In the genomic region with DNA sequence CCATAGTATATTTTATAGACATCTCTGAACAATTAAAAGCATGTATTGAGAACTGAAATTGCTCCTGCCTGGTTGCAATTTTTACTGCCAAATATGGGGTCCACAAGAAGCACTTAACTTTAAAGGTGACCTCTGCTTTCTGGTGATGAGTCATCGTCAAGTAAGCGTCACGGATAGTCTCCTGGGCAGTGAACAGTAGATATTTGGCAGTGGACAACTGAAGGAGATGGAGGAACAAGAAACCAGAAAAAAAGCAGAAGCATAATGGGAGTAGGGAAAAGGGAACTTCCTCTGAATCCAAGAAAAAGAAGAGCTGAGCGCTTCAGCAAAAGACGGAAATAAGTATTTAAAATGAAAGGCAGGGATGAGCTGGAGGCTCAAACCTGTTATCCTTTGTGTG, we compare ENCODE assay signal across 26 mouse cellular contexts.
DNase-seq lines count a peak whose midpoint lies in the region; ATAC-seq and TF ChIP-seq lines count a peak whose summit lies in the region.
"Had no signal": no experiment of that assay in that cellular context is flagged by ENCODE, and none has a peak within 500 bp of the region (broad histone marks: within the 10 kb centered on the region; RNA-seq: fewer than 3 reads in every experiment).

No protein-coding gene starts in this region.

- no peak for ATAC-seq in forebrain, embryonic 15.5 days (replicated peaks)
- ATAC-seq in forebrain, embryonic 16.5 days = no peak
- no peak for ATAC-seq in hindbrain, embryonic 14.5 days (ENCODE audit: low FRiP score)
- no peak for ATAC-seq in hindbrain, embryonic 16.5 days
- peak; percentile 54 for ATAC-seq in megakaryocyte progenitor cell, adult 5-6 weeks (replicated peaks; ENCODE audit: poor library complexity)
- ATAC-seq in stomach, postnatal 0 days (ENCODE audit: low FRiP score, low TSS enrichment) = no peak
- ATAC-seq: inflammation-experienced regulatory T-cells, adult 6 months had no signal

- no peaks in the 10 kb centered on the region for H3K27me3 ChIP-seq in forebrain, embryonic 15.5 days
- H3K27me3 ChIP-seq in forebrain, embryonic 16.5 days (replicated peaks; ENCODE audit: control insufficient read depth, insufficient read depth, low read length) = no peaks in the 10 kb centered on the region
- H3K27me3 ChIP-seq in hindbrain, embryonic 14.5 days (ENCODE audit: control insufficient read depth, insufficient read depth, low read length) = no peaks in the 10 kb centered on the region
- H3K27me3 ChIP-seq in hindbrain, embryonic 16.5 days (replicated peaks; ENCODE audit: control insufficient read depth, insufficient read depth, low read length) = no peaks in the 10 kb centered on the region
- no peaks in the 10 kb centered on the region for H3K27me3 ChIP-seq in stomach, postnatal 0 days (ENCODE audit: control insufficient read depth, insufficient read depth, low read length)
- H3K27me3 ChIP-seq: heart, embryonic 12.5 days; hindbrain, embryonic 13.5 days had no signal

- peaks cover 30% of the 10 kb centered on the region for H3K4me1 ChIP-seq in forebrain, embryonic 15.5 days
- peaks cover 22% of the 10 kb centered on the region for H3K4me1 ChIP-seq in forebrain, embryonic 16.5 days (replicated peaks; ENCODE audit: control insufficient read depth, insufficient read depth, low read length)
- peaks cover 31% of the 10 kb centered on the region for H3K4me1 ChIP-seq in hindbrain, embryonic 14.5 days (replicated peaks; ENCODE audit: control insufficient read depth, insufficient read depth, low read length)
- H3K4me1 ChIP-seq in hindbrain, embryonic 16.5 days (ENCODE audit: control insufficient read depth, insufficient read depth, low read depth, low read length) = peaks cover 12% of the 10 kb centered on the region
- H3K4me1 ChIP-seq in brown adipose tissue, adult 24 weeks (ENCODE audit: control insufficient read depth, insufficient read depth, insufficient read length, low read length) = peaks cover 5% of the 10 kb centered on the region
- 0 out of 2 replicates have a peak, but pooled peaks cover 2% of the 10 kb centered on the region for H3K4me1 ChIP-seq in stomach, postnatal 0 days (replicated peaks; ENCODE audit: control insufficient read depth, insufficient read depth)

- no peaks in the 10 kb centered on the region for H3K9me3 ChIP-seq in forebrain, embryonic 15.5 days
- H3K9me3 ChIP-seq in forebrain, embryonic 16.5 days (ENCODE audit: control insufficient read depth, low read length) = no peaks in the 10 kb centered on the region
- H3K9me3 ChIP-seq in hindbrain, embryonic 14.5 days (ENCODE audit: control insufficient read depth, low read length) = no peaks in the 10 kb centered on the region
- H3K9me3 ChIP-seq in hindbrain, embryonic 16.5 days (ENCODE audit: control insufficient read depth, low read length) = no peaks in the 10 kb centered on the region
- H3K9me3 ChIP-seq in stomach, postnatal 0 days (ENCODE audit: control insufficient read depth, low read length) = no peaks in the 10 kb centered on the region
- H3K9me3 ChIP-seq: heart, embryonic 12.5 days; hindbrain, embryonic 13.5 days had no signal

- DNase-seq in hindbrain, embryonic 14.5 days (ENCODE audit: low spot score) = no peak
- no peak for DNase-seq in ovary, postnatal 10 days (ENCODE audit: low spot score)
- DNase-seq in stomach, postnatal 0 days (ENCODE audit: low spot score) = no peak
- DNase-seq: adrenal gland, postnatal 10 days; B cell, adult 2 months; cerebellum, adult 11-12 months; cerebellum, postnatal 10 days; heart, postnatal 4 days; kidney, adult 11 months; kidney, postnatal 14 days; liver; lung, adult 2 months; lung, postnatal 10 days; midbrain, embryonic 14.5 days; right cerebral cortex, adult 18-20 months; thymus, adult 2 months; thymus, postnatal 4 days had no signal

- no peaks in the 10 kb centered on the region for H3K36me3 ChIP-seq in forebrain, embryonic 15.5 days
- H3K36me3 ChIP-seq in forebrain, embryonic 16.5 days (ENCODE audit: control insufficient read depth, insufficient read depth) = no peaks in the 10 kb centered on the region
- no peaks in the 10 kb centered on the region for H3K36me3 ChIP-seq in hindbrain, embryonic 14.5 days (replicated peaks; ENCODE audit: control insufficient read depth, insufficient read depth)
- no peaks in the 10 kb centered on the region for H3K36me3 ChIP-seq in hindbrain, embryonic 16.5 days (ENCODE audit: control insufficient read depth, insufficient read depth, low read length)
- H3K36me3 ChIP-seq in stomach, postnatal 0 days (ENCODE audit: control insufficient read depth, insufficient read depth, low read length) = no peaks in the 10 kb centered on the region
- H3K36me3 ChIP-seq: heart, embryonic 12.5 days; hindbrain, embryonic 13.5 days had no signal

- H3K4me2 ChIP-seq in forebrain, embryonic 15.5 days (replicated peaks) = no peak overlapping the region
- H3K4me2 ChIP-seq in forebrain, embryonic 16.5 days (ENCODE audit: low read length) = no peak overlapping the region
- H3K4me2 ChIP-seq in hindbrain, embryonic 14.5 days (replicated peaks) = no peak overlapping the region
- no peak overlapping the region for H3K4me2 ChIP-seq in hindbrain, embryonic 16.5 days (ENCODE audit: low read length)
- no peak overlapping the region for H3K4me2 ChIP-seq in stomach, postnatal 0 days (replicated peaks; ENCODE audit: low read depth)
- H3K4me2 ChIP-seq: heart, embryonic 12.5 days; hindbrain, embryonic 13.5 days had no signal

- H3K4me3 ChIP-seq in forebrain, embryonic 15.5 days = no peak overlapping the region
- H3K4me3 ChIP-seq in forebrain, embryonic 16.5 days (replicated peaks; ENCODE audit: low read length) = no peak overlapping the region
- no peak overlapping the region for H3K4me3 ChIP-seq in hindbrain, embryonic 14.5 days (replicated peaks; ENCODE audit: low read length)
- H3K4me3 ChIP-seq in hindbrain, embryonic 16.5 days (ENCODE audit: low read length) = no peak overlapping the region
- no peak overlapping the region for H3K4me3 ChIP-seq in brown adipose tissue, adult 24 weeks (ENCODE audit: insufficient read depth, low read depth, low read length)
- no peak overlapping the region for H3K4me3 ChIP-seq in stomach, postnatal 0 days (ENCODE audit: low read depth, low read length)
- H3K4me3 ChIP-seq: heart, embryonic 12.5 days; hindbrain, embryonic 13.5 days had no signal

- no peak for TF ChIP-seq EP300 in stomach, postnatal 0 days (optimal IDR thresholded peaks at IDR 0.05)

- no peak overlapping the region for H3K9ac ChIP-seq in forebrain, embryonic 15.5 days (replicated peaks)
- no peak overlapping the region for H3K9ac ChIP-seq in forebrain, embryonic 16.5 days (replicated peaks; ENCODE audit: low read depth, low read length)
- H3K9ac ChIP-seq in hindbrain, embryonic 14.5 days = no peak overlapping the region
- no peak overlapping the region for H3K9ac ChIP-seq in hindbrain, embryonic 16.5 days (ENCODE audit: low read depth, low read length)
- no peak overlapping the region for H3K9ac ChIP-seq in stomach, postnatal 0 days (ENCODE audit: low read length)
- H3K9ac ChIP-seq: heart, embryonic 12.5 days; hindbrain, embryonic 13.5 days; liver, embryonic 14.5 days had no signal

- H3K27ac ChIP-seq in forebrain, embryonic 15.5 days (replicated peaks) = 0 out of 2 replicates have a peak overlapping the region, but pooled peaks have one; percentile 9
- no peak overlapping the region; the same call in 1 of the 2 replicates for H3K27ac ChIP-seq in forebrain, embryonic 16.5 days (ENCODE audit: low read length)
- H3K27ac ChIP-seq in hindbrain, embryonic 14.5 days = peak overlapping the region; percentile 38; the same call in 1 of the 2 replicates
- H3K27ac ChIP-seq in hindbrain, embryonic 16.5 days (ENCODE audit: low read depth, low read length) = no peak overlapping the region
- H3K27ac ChIP-seq in brown adipose tissue, adult 24 weeks (replicated peaks; ENCODE audit: low read depth, low read length) = 0 out of 2 replicates have a peak overlapping the region, but pooled peaks have one; percentile 23
- no peak overlapping the region for H3K27ac ChIP-seq in stomach, postnatal 0 days (replicated peaks)
- H3K27ac ChIP-seq: hindbrain, embryonic 13.5 days; liver, embryonic 14.5 days had no signal

- 87% methylated on average over 5 of the region's 5 CpGs for WGBS in forebrain, embryonic 15.5 days
- WGBS in forebrain, embryonic 16.5 days = 89% methylated on average over 5 of the region's 5 CpGs
- whole genome bisulfite sequencing in hindbrain, embryonic 14.5 days = 82% methylated on average over 5 of the region's 5 CpGs
- 79% methylated on average over 5 of the region's 5 CpGs for WGBS in hindbrain, embryonic 16.5 days
- WGBS in stomach, postnatal 0 days = 57% methylated on average over 5 of the region's 5 CpGs

- no peak for TF ChIP-seq CTCF in stomach, postnatal 0 days (IDR thresholded peaks at IDR 0.05; ENCODE audit: low read depth)

Comparison
In these comparisons a context has a peak if more than half of its experiments do, and no peak if none do; other contexts are left out.
1. H3K27ac ChIP-seq: peak in forebrain, embryonic 15.5 days (single experiment), hindbrain, embryonic 14.5 days (single experiment) and brown adipose tissue, adult 24 weeks (single experiment); none in forebrain, embryonic 16.5 days (single experiment), hindbrain, embryonic 16.5 days (single experiment) and stomach, postnatal 0 days (single experiment).